Mouse (Mus musculus) forebrain, embryonic 14.5 days (tissue): ENCODE measurements around the gene Pgls. TPM values are rescaled to one million over a fixed set of nuclear protein-coding genes. Genes with fewer than 3 reads are reported as not detected.
A peak's percentile ranks its signal among the peaks of the same experiment; 100 is the strongest.

ENCODE experiments used
- ATAC-seq: fragments of 200-750 bp; cut with Nextera tagmentation; 2 replicates; pipeline ENCODE4 v1.8.0; 2017; ENCODE audit warnings: mild to moderate bottlenecking, moderate library complexity
- DNase-seq: peaks from one replicate; pipeline ENCODE4 v3.0.0-alpha.2; 2015; ENCODE audit warnings: low spot score
- H3K27ac ChIP-seq: fragments of 300-500 bp; sonication (generic); 2 replicates; pipeline ENCODE4 v1.5.1; 2014; ENCODE audit warnings: low read depth, mild to moderate bottlenecking, control low read depth, low read length, moderate library complexity
- H3K27me3 ChIP-seq: fragments of 300-500 bp; sonication (generic); replicated peaks from 2 replicates; pipeline ENCODE4 v1.6.1; 2014; ENCODE audit warnings: low read length, control low read depth, mixed read lengths; ENCODE audit not compliant: control insufficient read depth, insufficient read depth
- H3K36me3 ChIP-seq: fragments of 300-500 bp; sonication (generic); 2 replicates; pipeline ENCODE4 v1.6.1; 2014; ENCODE audit warnings: low read length, control low read depth; ENCODE audit not compliant: control insufficient read depth, insufficient read depth
- H3K4me1 ChIP-seq: fragments of 300-500 bp; sonication (generic); 2 replicates; pipeline ENCODE4 v1.6.1; 2014; ENCODE audit warnings: antibody characterized with exemption, low read length, control low read depth; ENCODE audit not compliant: control insufficient read depth, insufficient read depth
- H3K4me2 ChIP-seq: fragments of 300-500 bp; sonication (generic); 2 replicates; pipeline ENCODE4 v1.6.1; 2014; ENCODE audit warnings: mild to moderate bottlenecking, control low read depth, low read length
- H3K4me3 ChIP-seq: fragments of 300-500 bp; sonication (generic); 2 replicates; pipeline ENCODE4 v1.5.1; 2014; ENCODE audit warnings: low read depth, low read length, control low read depth
- H3K9ac ChIP-seq: fragments of 300-500 bp; sonication (generic); 2 replicates; pipeline ENCODE4 v1.6.1; 2014; ENCODE audit warnings: mild to moderate bottlenecking, low read length, control low read depth, moderate library complexity
- H3K9me3 ChIP-seq: fragments of 300-500 bp; sonication (generic); replicated peaks from 2 replicates; pipeline ENCODE4 v1.6.1; 2016; ENCODE audit warnings: low read length, control low read depth, mixed read lengths; ENCODE audit not compliant: control insufficient read depth
- WGBS: fragments of 180-500 bp; shearing (Covaris S2); extraction: QIAGEN DNeasy Blood & Tissue Kit; methylation state at CpG from one replicate; pipeline ENCODE4 v1.1.7; 2014; 5-methylcytosine and 5-hydroxymethylcytosine counted together
- polyA plus RNA-seq: library from polyadenylated mRNA; unstranded; fragments of >200 nt; fragmentation: Nextera tagmentation; extraction: Ambion mirVana; gene quantifications from 2 replicates; pipeline ENCODE4 v1.2.1, GENCODE M21; 2014

The Pgls gene
- 233 and 279 TPM in 2 replicates for polyA plus RNA-seq

DNA sequence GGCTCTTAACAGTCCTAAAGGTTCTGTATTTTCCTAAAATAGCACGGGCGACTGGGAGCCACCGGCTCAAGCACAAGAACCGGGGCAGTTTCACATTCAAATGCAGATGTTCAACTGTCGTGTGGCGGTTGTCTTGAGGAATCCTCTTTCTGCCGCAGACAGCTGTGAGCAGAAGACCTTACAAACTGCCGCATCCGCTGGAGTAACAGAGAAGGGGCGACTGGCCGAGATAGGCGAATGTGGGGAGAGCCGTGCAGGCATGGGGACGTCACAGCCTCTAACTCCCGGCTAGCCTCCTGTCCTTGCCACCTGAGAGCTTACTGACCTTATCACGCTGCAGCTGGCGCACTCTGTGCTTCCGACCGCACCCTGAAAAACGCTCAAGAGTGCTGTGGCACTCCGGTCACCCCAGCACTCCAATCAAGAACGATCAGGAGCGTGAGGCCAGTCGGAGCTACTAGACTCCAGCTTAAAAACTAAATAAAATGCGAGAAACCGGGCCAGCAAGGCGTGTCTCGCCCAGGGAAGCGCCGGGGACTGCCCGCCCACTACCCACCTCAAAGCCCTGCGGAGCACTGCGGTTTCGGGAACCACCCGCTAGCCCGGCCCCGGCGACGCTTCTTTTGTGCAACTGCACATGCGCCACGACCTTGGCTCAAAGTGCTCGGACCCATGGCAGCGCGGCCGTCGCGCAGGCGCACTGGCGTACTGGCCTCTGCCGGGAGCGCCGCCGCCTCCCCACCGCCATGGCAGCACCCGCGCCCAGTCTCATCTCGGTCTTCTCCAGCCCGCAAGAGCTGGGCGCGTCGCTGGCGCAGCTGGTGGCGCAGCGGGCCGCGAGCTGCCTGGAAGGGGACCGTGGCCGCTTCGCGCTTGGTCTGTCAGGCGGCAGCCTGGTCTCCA is at the start of gene Pgls:
TSS of gene Pgls (plus strand) at position 706 of the 903 bp plus-strand sequence.
- Histone ChIP-seq H3K4me2 (peak within 1 kb of the TSS; percentile 96), H3K9me3 (no peaks in the 10 kb centered on the region), H3K4me3 (peak within 1 kb of the TSS; percentile 62), H3K4me1 (peaks cover 14% of the 10 kb centered on the region), H3K27ac (peak within 1 kb of the TSS; percentile 95), H3K9ac (peak within 1 kb of the TSS; percentile 93), H3K36me3 (peaks cover 18% of the 10 kb centered on the region; the same call in 1 of the 2 replicates), H3K27me3 (no peaks in the 10 kb centered on the region)
- WGBS: under 1% methylated on average over 71 of the region's 71 CpGs
- DNase-seq (peak; percentile 95), ATAC-seq (peak; percentile 84)

GRCm38 (mm10) chr8:71542632-71543343 is 49.2 kb upstream of the Pgls start, which contains the start of gene Mvb12a:
TSS of gene Mvb12a (plus strand) at chr8:71542922.
- peak within 1 kb of the TSS; percentile 77 for H3K4me3 ChIP-seq
- H3K27ac ChIP-seq: no peak within 1 kb of the TSS
- H3K4me1 ChIP-seq: peaks cover 4% of the 10 kb centered on the region; the same call in 1 of the 2 replicates
- ATAC-seq (peak; percentile 97), DNase-seq (peak; percentile 100)
- H3K36me3 ChIP-seq: peaks cover 21% of the 10 kb centered on the region
- H3K9ac ChIP-seq: peak within 1 kb of the TSS; percentile 86
- peak within 1 kb of the TSS; percentile 90 for H3K4me2 ChIP-seq
- WGBS: under 1% methylated on average over 55 of the region's 55 CpGs
- H3K9me3 ChIP-seq: no peaks in the 10 kb centered on the region
- H3K27me3 ChIP-seq: peaks cover 3% of the 10 kb centered on the region; the same call in 1 of the 2 replicates

DNA sequence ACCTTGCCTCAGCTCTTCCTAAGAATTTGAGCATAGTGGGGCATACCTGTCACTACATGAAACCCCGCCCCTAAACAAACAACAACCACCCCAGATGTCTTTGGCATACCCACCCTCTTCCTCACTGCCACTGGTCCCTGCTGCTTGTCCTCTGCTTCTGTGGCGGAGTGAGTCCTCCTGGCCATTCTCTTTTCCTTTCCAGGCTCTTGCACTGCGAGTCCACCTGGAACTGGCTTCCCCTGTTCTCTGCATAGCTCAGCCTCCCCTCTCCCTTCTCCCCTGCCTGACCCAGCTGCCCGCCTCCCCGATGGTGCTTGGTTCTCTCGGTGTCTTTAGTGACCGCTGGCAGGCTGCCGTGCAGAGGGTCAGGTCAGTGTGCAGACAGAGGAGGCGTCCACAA is 48.2 kb upstream of the Pgls start:
- H3K27me3 ChIP-seq: no peaks in the 10 kb centered on the region
- H3K4me1 ChIP-seq: peaks cover 4% of the 10 kb centered on the region; the same call in 1 of the 2 replicates
- no peaks in the 10 kb centered on the region for H3K9me3 ChIP-seq
- H3K27ac ChIP-seq: no peak overlapping the region
- H3K9ac ChIP-seq: peak overlapping the region; percentile 86; the same call in 1 of the 2 replicates
- H3K36me3 ChIP-seq: peaks cover 24% of the 10 kb centered on the region
- H3K4me2 ChIP-seq: peak overlapping the region; percentile 90
- DNase-seq (no peak), ATAC-seq (no peak)
- 90% methylated on average over 9 of the region's 9 CpGs for WGBS
- peak overlapping the region; percentile 77; the same call in 1 of the 2 replicates for H3K4me3 ChIP-seq

DNA sequence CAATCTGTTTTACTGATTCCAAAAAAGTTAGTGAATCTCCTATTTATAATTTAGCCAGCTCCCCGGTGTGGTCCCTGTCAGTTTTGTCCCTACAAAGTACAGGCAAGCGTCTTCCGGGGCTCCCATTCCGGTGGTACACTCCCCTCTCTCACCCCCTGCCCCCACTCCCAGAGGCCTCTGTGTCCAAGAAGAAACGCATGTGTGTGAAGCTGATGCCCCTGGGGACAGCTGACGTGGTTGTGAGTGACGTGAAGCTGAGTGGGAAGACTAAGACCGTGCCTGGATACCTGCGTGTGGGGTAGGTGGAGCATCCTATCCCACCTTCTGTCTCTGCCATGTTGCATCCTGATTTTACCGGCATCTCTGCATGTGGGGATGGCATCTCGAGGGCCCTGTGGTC is 46.9 kb upstream of the Pgls start:
- peaks cover 27% of the 10 kb centered on the region for H3K36me3 ChIP-seq
- H3K4me3 ChIP-seq: no peak overlapping the region
- no peak overlapping the region for H3K9ac ChIP-seq
- ATAC-seq (no peak), DNase-seq (no peak)
- H3K4me2 ChIP-seq: no peak overlapping the region
- H3K27ac ChIP-seq: no peak overlapping the region
- peaks cover 4% of the 10 kb centered on the region; the same call in 1 of the 2 replicates for H3K4me1 ChIP-seq
- no peaks in the 10 kb centered on the region for H3K27me3 ChIP-seq
- 91% methylated on average over 11 of the region's 11 CpGs for WGBS
- no peaks in the 10 kb centered on the region for H3K9me3 ChIP-seq

- H3K4me1 ChIP-seq: peaks cover 4% of the 10 kb centered on the region; the same call in 1 of the 2 replicates
- H3K4me3 ChIP-seq: no peak overlapping the region
- no peak for ATAC-seq
- H3K9me3 ChIP-seq: no peaks in the 10 kb centered on the region
- no peaks in the 10 kb centered on the region for H3K27me3 ChIP-seq
- H3K4me2 ChIP-seq: no peak overlapping the region
- 81% methylated on average over 7 of the region's 7 CpGs for WGBS
- DNase-seq: no peak
- H3K9ac ChIP-seq: no peak overlapping the region
- H3K36me3 ChIP-seq: peaks cover 27% of the 10 kb centered on the region
- no peak overlapping the region for H3K27ac ChIP-seq
Measured at GRCm38 (mm10) chr8:71547590-71547989, 44.4 kb upstream of the Pgls start.

GRCm38 (mm10) chr8:71550754-71551153 is 41.2 kb upstream of the Pgls start:
- H3K4me2 ChIP-seq: no peak overlapping the region
- no peak for DNase-seq
- peaks cover 23% of the 10 kb centered on the region for H3K36me3 ChIP-seq
- H3K9me3 ChIP-seq: no peaks in the 10 kb centered on the region
- H3K4me1 ChIP-seq: no peaks in the 10 kb centered on the region
- H3K4me3 ChIP-seq: no peak overlapping the region
- peaks cover 5% of the 10 kb centered on the region; the same call in 1 of the 2 replicates for H3K27me3 ChIP-seq
- ATAC-seq: no peak
- 74% methylated on average over 7 of the region's 7 CpGs for WGBS
- no peak overlapping the region for H3K27ac ChIP-seq
- H3K9ac ChIP-seq: no peak overlapping the region

GRCm38 (mm10) chr8:71552770-71553169 is 39.2 kb upstream of the Pgls start:
- Histone ChIP-seq H3K9ac (no peak overlapping the region), H3K4me2 (no peak overlapping the region), H3K4me1 (no peaks in the 10 kb centered on the region), H3K9me3 (no peaks in the 10 kb centered on the region), H3K4me3 (no peak overlapping the region), H3K36me3 (peaks cover 7% of the 10 kb centered on the region), H3K27ac (no peak overlapping the region), H3K27me3 (peaks cover 26% of the 10 kb centered on the region)
- WGBS: 75% methylated on average over 6 of the region's 6 CpGs
- DNase-seq (no peak), ATAC-seq (no peak)

GRCm38 (mm10) chr8:71554001-71554400 is 38.0 kb upstream of the Pgls start:
- 76% methylated on average over 6 of the region's 6 CpGs for WGBS
- Histone ChIP-seq H3K4me1 (peaks cover 6% of the 10 kb centered on the region; the same call in 1 of the 2 replicates), H3K4me2 (no peak overlapping the region), H3K27me3 (peaks cover 38% of the 10 kb centered on the region), H3K36me3 (0 out of 2 replicates have a peak, but pooled peaks cover 3% of the 10 kb centered on the region), H3K4me3 (no peak overlapping the region), H3K27ac (no peak overlapping the region), H3K9ac (no peak overlapping the region), H3K9me3 (no peaks in the 10 kb centered on the region)
- ATAC-seq (no peak), DNase-seq (no peak)
